Mouse (Mus musculus): Measurements from ENCODE around the gene Lpin2. TPM values are rescaled to one million over a fixed set of nuclear protein-coding genes. Genes with fewer than 3 reads are reported as not detected.
A peak's percentile ranks its signal among the peaks of the same experiment; 100 is the strongest.

The Lpin2 gene
- total RNA-seq, 2 experiments from 2014 or later, result 21.7 to 31.4 TPM

DNA sequence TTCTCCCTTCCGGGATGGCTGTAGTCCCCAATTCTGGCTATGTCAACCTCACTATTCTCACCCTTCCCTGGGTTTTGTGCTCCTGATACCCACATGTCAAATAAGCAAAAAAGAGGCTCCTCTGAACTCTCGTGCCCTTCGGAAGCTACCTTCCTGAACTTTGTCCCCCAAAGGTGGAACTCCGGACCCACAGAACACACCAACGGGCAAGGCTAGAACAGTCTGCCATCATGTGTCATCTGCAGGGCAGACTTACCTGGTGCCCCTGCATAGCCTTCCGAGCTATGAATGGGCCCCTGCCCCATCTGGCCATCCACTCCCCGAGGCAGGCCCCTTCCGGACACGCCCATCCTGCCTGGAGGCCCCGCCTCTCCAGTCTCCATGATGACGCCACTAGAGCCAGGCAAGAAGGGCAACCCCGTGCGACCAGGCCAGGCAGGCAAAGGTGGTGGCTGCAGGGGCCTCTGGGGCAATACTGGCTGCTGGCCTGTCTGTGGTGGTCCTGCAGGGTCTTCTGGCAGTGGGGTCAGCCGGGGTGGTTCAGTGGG is 73.8 kb downstream of the Lpin2 start:
- ATAC-seq (ENCODE audit: poor library complexity, severe bottlenecking), result no peak

- ATAC-seq (ENCODE audit: poor library complexity, severe bottlenecking), result peak; percentile 61
These were observed 74.6 kb downstream of the Lpin2 start for GRCm38 (mm10) chr17:71256806-71257536.

DNA sequence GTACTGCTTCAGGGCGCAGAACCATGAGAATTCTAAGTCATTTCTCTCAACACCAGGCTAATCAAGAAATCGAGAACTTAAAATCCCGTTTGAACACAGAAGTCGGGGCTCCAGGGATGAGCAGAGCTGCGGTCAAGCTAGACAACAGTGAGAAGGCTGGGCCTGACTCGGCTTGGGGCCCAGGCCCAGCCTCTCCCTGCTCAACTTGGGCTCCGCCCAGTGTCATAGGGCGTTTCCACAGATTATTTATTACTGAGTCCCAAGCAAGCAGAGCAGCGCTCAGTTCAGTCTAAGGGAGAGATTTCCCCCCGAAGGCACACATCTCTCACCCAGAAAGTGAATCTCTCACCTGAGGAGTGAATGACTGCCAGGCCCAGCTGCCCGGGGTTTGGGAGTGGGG is 77.4 kb downstream of the Lpin2 start:
- peak; percentile 48 for ATAC-seq (ENCODE audit: poor library complexity, severe bottlenecking)

- no peak for ATAC-seq (ENCODE audit: poor library complexity, severe bottlenecking)
These were observed 78.3 kb downstream of the Lpin2 start for GRCm38 (mm10) chr17:71260658-71261057.

- peak; percentile 57 for ATAC-seq (ENCODE audit: poor library complexity, severe bottlenecking)
These were observed 80.8 kb downstream of the Lpin2 start for GRCm38 (mm10) chr17:71263136-71263535.

DNA sequence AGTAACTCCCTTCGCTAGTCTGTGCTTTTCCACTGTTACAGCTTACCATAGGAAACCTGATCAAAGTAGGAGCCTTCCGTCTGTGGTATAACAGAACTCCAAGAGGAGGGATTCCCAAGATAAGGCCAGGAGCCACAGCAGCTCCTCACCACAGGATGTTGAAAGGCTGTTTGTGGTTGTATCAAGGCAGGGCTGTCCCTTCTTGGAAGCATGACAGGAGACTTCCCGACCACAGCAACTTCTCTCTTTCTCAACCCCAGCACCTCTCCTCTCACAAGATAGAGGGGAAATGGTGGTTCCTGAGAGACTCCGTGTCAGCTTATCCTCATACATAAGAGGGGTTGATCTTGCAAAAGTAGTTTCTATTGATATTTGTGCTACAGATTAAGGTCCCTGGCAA is 82.4 kb downstream of the Lpin2 start:
- peak; percentile 76 for ATAC-seq (ENCODE audit: poor library complexity, severe bottlenecking)

DNA sequence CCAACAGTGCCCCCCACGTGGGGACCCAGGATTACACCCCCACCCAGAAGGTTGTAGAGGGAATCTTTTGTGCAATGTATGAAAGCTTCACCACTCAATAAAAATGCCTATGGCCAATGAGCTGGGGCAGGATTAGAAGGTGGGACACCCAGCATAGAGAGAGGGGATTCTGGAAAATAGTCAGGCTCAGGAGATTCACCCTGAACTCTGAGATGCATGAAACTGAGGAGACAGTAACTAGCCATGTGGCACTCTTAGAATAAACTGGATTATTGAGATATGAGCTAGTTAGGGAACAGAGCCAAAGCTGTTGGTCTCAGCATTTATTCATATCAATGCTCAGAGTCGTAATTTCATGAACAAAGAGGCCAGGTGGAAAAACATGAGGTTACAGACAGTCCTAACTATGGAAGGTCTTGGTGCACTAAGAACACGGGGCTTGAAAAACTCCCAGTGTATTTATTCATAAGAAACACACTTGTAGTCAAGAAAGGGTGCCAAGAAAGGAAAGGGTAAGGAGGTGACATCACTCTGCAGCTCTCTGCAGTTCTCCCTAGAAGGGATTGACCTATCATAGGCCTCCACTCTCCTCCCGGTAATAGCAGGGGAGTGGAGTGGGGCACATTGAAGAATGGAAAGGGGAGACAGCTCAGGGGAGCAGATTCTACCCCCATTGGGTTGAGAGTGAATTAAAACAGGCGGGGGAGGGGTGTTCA is 83.1 kb downstream of the Lpin2 start:
- no peak for ATAC-seq (ENCODE audit: poor library complexity, severe bottlenecking)

DNA sequence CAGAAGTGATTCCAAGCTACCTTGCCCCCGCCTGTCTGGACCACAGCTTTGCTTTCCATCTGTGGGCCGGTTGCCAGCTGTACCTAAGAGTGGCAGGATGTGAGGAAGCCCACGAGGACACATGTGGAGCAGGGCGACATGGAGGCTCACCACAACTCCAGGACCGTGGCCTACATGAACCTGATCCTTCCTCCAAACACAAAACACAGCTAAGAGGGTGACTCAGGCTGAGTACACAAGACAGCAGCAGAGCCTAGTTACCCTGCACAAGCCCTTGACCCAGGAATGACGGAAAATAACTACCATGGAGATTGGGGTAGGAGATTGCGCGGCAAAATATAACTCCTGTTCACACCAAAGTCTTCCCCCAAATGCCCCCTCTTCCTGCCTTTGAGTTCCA is 85.0 kb downstream of the Lpin2 start:
- ATAC-seq (ENCODE audit: poor library complexity, severe bottlenecking), result no peak

GRCm38 (mm10) chr17:71268152-71268551 is 85.8 kb downstream of the Lpin2 start:
- no peak for ATAC-seq (ENCODE audit: poor library complexity, severe bottlenecking)

DNA sequence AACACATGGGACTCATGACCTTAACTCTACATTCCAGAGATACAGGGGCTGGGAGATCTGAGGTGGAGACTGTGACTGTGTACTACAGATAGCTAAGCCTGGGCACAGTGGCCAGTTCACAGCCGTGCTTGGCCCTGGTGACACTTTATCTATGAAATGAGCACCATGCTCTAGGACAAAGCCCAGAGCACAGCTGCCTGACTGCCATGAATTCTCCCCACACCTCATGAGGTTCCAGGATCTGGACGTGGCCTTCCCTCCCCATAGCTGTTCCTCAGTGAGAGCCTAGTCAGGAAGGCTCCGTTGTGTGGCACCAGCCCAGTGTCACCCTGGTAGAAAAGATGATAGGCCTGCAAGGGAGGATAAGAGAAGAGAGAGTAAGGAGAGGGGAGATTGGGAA is 86.2 kb downstream of the Lpin2 start:
- no peak for ATAC-seq (ENCODE audit: poor library complexity, severe bottlenecking)

DNA sequence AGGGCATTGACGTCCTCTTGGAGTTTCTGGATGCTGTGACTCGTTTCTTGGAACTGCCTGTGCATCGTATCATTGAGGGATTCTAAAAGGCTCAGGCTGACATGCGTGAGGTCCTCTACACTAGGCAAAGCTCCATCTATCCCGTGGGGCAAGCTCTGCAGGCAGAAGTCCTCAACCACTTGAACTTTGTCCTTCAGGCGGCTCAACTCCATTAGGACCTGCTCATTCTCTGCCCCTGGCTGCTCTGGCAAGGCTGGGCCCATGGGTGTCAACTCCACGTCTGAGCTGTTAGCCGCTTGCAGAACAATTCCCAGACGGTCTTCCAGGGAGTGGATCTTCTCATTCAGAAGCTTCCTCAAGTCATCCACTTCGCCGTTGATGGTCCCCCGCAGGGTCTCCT is 91.5 kb downstream of the Lpin2 start:
- no peak for ATAC-seq (ENCODE audit: poor library complexity, severe bottlenecking)

DNA sequence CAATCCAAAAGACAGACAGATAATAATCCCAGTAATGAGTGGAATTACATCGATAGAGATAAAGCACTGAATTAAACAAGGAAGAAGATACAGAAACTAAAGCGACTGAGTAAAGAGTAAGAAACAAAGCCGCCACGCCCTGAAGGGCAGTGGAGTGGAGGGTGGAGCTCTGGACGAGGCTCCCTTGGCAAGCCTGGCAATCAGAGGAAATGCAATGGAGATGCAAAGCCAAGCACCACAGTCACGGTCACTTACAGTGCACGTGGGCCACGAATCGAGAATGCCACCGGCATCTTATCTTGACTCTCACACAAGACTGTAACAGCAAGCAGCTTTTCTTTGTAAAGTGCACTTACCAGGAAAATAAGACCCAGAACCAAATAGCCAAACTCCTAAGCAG is 94.4 kb downstream of the Lpin2 start:
- peak; percentile 79 for ATAC-seq (ENCODE audit: poor library complexity, severe bottlenecking)

DNA sequence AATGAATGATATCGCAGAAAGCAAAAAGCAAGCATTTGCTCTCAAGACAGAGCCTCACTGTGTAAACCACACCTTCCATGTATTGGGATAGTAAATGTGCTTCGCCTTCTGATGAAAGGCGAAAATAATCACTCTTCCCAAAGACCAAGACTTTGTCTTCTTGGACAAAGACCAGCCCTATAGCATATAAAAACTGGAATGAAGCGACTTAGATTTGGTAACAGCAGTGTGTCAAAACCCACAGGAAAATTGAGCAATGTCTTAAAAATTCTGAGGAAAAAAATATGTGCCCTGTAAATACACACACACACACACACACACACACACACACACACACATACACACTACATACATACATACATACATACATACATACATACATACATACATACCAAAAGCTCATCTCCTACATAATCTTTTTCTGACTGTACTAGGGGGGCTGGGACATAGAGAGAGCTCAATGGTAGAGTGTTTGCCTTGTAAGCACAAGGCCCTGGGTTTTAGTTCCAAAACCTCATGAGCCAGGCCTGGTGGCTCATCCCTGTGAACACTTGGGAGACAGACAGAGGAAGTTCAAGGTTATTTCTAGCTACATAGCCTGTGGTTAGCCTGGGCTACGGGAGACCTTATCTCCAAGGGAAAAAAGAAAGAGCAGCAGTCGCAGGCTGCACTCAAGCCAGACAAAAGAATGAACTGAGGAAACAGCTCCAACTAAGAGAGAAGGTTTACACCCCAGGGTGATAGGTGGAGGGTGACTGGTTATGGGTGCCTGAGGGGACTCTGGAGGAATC is 95.5 kb downstream of the Lpin2 start:
- peak; percentile 34; the same call in 1 of the 2 replicates for ATAC-seq (ENCODE audit: poor library complexity, severe bottlenecking)

- ATAC-seq (ENCODE audit: poor library complexity, severe bottlenecking), result no peak
These were observed 100.4 kb downstream of the Lpin2 start for GRCm38 (mm10) chr17:71282716-71283115.

- ATAC-seq (ENCODE audit: poor library complexity, severe bottlenecking), result no peak
These were observed 100.9 kb downstream of the Lpin2 start for GRCm38 (mm10) chr17:71283237-71283636.

GRCm38 (mm10) chr17:71284890-71285289 is 102.5 kb downstream of the Lpin2 start:
- no peak for ATAC-seq (ENCODE audit: poor library complexity, severe bottlenecking)

DNA sequence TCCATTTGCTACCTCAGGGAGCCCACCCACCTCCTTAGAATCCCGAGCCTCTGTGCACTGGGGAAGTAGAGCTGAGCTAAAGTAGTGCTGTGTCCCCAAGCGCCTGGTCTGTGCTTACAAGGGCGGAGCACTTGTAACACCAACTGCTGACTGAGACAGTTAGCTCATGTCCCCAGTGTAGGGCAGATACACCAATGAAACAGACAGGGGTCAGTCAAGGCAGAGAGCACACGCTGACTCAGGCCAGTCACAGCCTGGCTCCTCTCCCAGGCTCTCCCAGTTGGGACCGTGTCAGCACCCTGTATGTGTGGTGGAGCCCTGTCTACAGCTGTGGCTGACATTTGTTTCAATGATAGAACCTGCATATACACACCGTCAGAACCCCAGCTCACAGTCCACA is 103.6 kb downstream of the Lpin2 start:
- peak; percentile 42 for ATAC-seq (ENCODE audit: poor library complexity, severe bottlenecking)

DNA sequence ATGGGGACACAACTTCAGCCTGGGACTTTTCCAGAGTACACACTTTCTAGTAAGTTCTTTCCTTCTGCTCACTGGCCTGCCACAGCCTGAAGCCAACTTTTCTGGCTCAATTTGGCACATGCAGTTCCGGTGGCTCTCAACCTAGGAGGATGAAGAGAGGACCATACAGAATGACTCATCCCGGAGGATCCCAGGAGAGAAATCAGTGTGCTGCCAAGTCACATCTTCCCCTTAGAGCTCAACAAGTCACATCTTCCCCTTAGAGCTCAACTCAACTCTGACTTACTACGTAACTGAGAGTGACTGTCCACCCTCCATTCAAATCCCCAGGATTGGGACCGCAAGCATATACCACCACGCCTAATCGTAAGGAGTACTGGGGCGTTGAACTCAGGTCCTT is 105.2 kb downstream of the Lpin2 start:
- no peak for ATAC-seq (ENCODE audit: poor library complexity, severe bottlenecking)

GRCm38 (mm10) chr17:71288145-71288758 is 105.9 kb downstream of the Lpin2 start:
- ATAC-seq (ENCODE audit: poor library complexity, severe bottlenecking), result peak; percentile 86

DNA sequence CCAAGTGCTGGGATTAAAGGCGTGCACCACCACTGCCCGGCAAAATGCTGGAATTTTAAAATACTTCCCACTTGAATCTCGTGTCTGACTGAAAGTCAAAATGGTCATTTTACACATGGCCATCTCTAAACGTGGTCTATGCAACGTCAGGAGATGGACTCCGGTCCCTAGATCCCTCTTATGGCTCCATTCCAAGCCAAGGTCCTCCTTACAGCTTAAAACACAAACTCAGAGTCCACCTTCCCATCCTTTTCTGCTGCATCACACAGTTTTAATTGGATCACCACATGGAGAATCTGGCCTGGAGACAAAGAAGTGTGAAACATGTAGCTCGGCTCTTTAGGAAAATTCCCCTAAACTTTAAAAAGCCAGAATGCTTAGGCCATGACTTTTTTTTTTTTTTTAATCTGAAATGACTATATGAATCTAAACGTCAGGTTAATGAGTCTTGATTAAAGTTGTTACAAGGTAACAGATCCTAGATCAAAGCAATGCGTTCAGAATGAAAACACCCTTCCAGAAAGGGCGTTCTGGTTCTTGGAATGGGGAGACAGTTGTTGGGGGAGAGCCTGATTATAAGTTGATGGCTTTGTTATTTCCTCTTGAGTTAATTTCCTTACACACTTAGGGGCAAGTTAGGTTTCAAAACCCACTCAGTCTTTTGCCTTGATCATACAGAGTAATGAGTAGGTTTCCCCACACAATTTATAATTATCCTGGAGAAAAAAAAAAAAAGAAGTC is 106.6 kb downstream of the Lpin2 start:
- ATAC-seq (ENCODE audit: poor library complexity, severe bottlenecking), result no peak

Measured in megakaryocyte, adult 5-6 weeks (primary cell).